Comparison of ENCODE assay signal across 1 mouse cellular context in the genomic region with DNA sequence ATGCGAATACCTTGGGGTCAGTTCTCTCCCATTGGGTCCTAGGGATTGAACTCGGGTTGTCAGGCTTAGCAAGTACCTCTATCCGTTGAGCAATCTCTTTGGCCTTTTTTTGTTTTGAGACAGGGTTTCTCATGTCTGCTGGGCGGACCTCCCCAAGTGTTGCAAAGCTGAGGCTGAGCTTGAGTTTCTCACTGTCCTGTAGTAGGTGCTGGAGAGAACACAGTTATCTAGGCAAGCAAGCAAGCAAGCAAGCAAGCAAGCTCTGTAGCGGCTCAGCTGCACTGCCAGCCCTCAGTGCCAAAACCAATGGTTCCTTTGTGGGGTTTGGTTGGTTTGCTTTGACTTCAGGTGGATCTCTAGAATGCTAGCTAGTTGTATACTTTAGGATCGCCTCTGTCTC.
TF ChIP-seq lines count a peak whose summit lies in the region.

No protein-coding gene starts in this region.

TF ChIP-seq in ES-E14, 5 proteins besides CTCF, POLR2A, EP300 and RAD21 (continued from another document):
- TF ChIP-seq MAFK (IDR thresholded peaks at IDR 0.05; ENCODE audit: insufficient read depth, low read depth, low read length) (no peak), HCFC1 (IDR thresholded peaks at IDR 0.05; ENCODE audit: borderline replicate concordance, insufficient read depth, low read length) (no peak), ZNF384 (IDR thresholded peaks at IDR 0.05; ENCODE audit: low read depth, low read length) (no peak)
